In genomic region chr3:114904633-114905423, GRCm38 (mm10) we compare ENCODE assay signal across 9 mouse cellular contexts. TPM values are rescaled to one million over a fixed set of nuclear protein-coding genes. Genes with fewer than 3 reads are reported as not detected.
DNase-seq lines count a peak whose midpoint lies in the region; ATAC-seq and TF ChIP-seq lines count a peak whose summit lies in the region.
"Had no signal": no experiment of that assay in that cellular context is flagged by ENCODE, and none has a peak within 500 bp of the region (broad histone marks: within the 10 kb centered on the region; RNA-seq: fewer than 3 reads in every experiment).

No protein-coding gene starts in this region.

- no peak for TF ChIP-seq POLR2A in lung, adult 2 months (IDR thresholded peaks at IDR 0.05; ENCODE audit: borderline replicate concordance, extremely low read depth, low read depth, low read length)

- H3K4me3 ChIP-seq in heart, embryonic 13.5 days, result 0 out of 2 replicates have a peak overlapping the region, but pooled peaks have one; percentile 22
- H3K4me3 ChIP-seq in embryonic facial prominence, embryonic 11.5 days (ENCODE audit: low read depth, low read length), result peak overlapping the region; percentile 20
- no peak overlapping the region for H3K4me3 ChIP-seq in stomach, embryonic 16.5 days (replicated peaks; ENCODE audit: low read length)
- H3K4me3 ChIP-seq in lung, adult 2 months (replicated peaks; ENCODE audit: extremely low read depth, low read depth, low read length), result no peak overlapping the region
- H3K4me3 ChIP-seq: erythroblast, embryonic 14.5 days had no signal

- DNase-seq in heart, adult 9 months (ENCODE audit: low spot score in 2 of 2), result no peak
- DNase-seq in NIH3T3 (ENCODE audit: low read depth), result peak; percentile 14
- DNase-seq in embryonic facial prominence, embryonic 11.5 days (ENCODE audit: low spot score), result peak; percentile 52
- DNase-seq in left cerebral cortex, postnatal 4 days, result peak; percentile 1
- DNase-seq in lung, adult 2 months, result no peak
- DNase-seq in adrenal gland, adult 8-10 months, result no peak

- peak overlapping the region; percentile 64 for H3K4me2 ChIP-seq in heart, embryonic 13.5 days
- H3K4me2 ChIP-seq in embryonic facial prominence, embryonic 11.5 days (ENCODE audit: low read depth, low read length), result peak overlapping the region; percentile 40
- peak overlapping the region; percentile 19; the same call in 1 of the 2 replicates for H3K4me2 ChIP-seq in stomach, embryonic 16.5 days (ENCODE audit: low read depth, low read length)

- H3K9me3 ChIP-seq in heart, embryonic 13.5 days, result no peaks in the 10 kb centered on the region
- no peaks in the 10 kb centered on the region for H3K9me3 ChIP-seq in embryonic facial prominence, embryonic 11.5 days (replicated peaks; ENCODE audit: control insufficient read depth, low read length)
- no peaks in the 10 kb centered on the region for H3K9me3 ChIP-seq in stomach, embryonic 16.5 days (replicated peaks; ENCODE audit: control insufficient read depth, low read length)

- H3K4me1 ChIP-seq in heart, embryonic 13.5 days, result 0 out of 2 replicates have a peak, but pooled peaks cover 5% of the 10 kb centered on the region
- H3K4me1 ChIP-seq in embryonic facial prominence, embryonic 11.5 days (ENCODE audit: control insufficient read depth, insufficient read depth, low read length), result no peaks in the 10 kb centered on the region
- H3K4me1 ChIP-seq in stomach, embryonic 16.5 days (ENCODE audit: control insufficient read depth, insufficient read depth, low read length), result no peaks in the 10 kb centered on the region; the same call in 1 of the 2 replicates
- no peaks in the 10 kb centered on the region for H3K4me1 ChIP-seq in lung, adult 2 months (ENCODE audit: control insufficient read depth, insufficient read depth, low read length)

- WGBS in heart, embryonic 13.5 days, result 22% methylated on average over 16 of the region's 16 CpGs
- 22% methylated on average over 16 of the region's 16 CpGs for WGBS in embryonic facial prominence, embryonic 11.5 days
- 24% methylated on average over 16 of the region's 16 CpGs for WGBS in stomach, embryonic 16.5 days
- 23% methylated on average over 16 of the region's 16 CpGs for WGBS in lung, adult 2 months

- intact Hi-C loops in left cerebral cortex, postnatal 4 days (cut with DNase I), result loop anchor here (5.0 kb wide), 1 partner anchor 737 kb away; no protein-coding TSS in a partner anchor

- H3K27me3 ChIP-seq in heart, embryonic 13.5 days (replicated peaks), result 0 out of 2 replicates have a peak, but pooled peaks cover 3% of the 10 kb centered on the region
- H3K27me3 ChIP-seq in embryonic facial prominence, embryonic 11.5 days (ENCODE audit: control insufficient read depth, insufficient read depth, low read length), result no peaks in the 10 kb centered on the region
- no peaks in the 10 kb centered on the region for H3K27me3 ChIP-seq in stomach, embryonic 16.5 days (ENCODE audit: control insufficient read depth, insufficient read depth, low read length)

- no peak for TF ChIP-seq CTCF in lung, adult 2 months (IDR thresholded peaks at IDR 0.05; ENCODE audit: insufficient read depth, low read length)

- no peaks in the 10 kb centered on the region for H3K36me3 ChIP-seq in heart, embryonic 13.5 days
- no peaks in the 10 kb centered on the region for H3K36me3 ChIP-seq in embryonic facial prominence, embryonic 11.5 days (replicated peaks; ENCODE audit: control insufficient read depth, insufficient read depth, low read depth, low read length)
- no peaks in the 10 kb centered on the region for H3K36me3 ChIP-seq in stomach, embryonic 16.5 days (ENCODE audit: control insufficient read depth, insufficient read depth, low read length)

- ATAC-seq in heart, embryonic 13.5 days (ENCODE audit: extremely low read depth, insufficient number of reproducible peaks, low FRiP score, low TSS enrichment), result no peak
- ATAC-seq in embryonic facial prominence, embryonic 11.5 days (replicated peaks; ENCODE audit: insufficient number of reproducible peaks, low FRiP score, low TSS enrichment, low read depth), result peak; percentile 48; the same call in 1 of the 2 replicates
- no peak for ATAC-seq in stomach, embryonic 16.5 days (ENCODE audit: insufficient read depth, low FRiP score)

- H3K27ac ChIP-seq in heart, embryonic 13.5 days (replicated peaks), result no peak overlapping the region
- H3K27ac ChIP-seq in embryonic facial prominence, embryonic 11.5 days (replicated peaks; ENCODE audit: low read depth, low read length), result no peak overlapping the region
- H3K27ac ChIP-seq in stomach, embryonic 16.5 days (ENCODE audit: low read length), result no peak overlapping the region

- no peak overlapping the region for H3K9ac ChIP-seq in heart, embryonic 13.5 days
- H3K9ac ChIP-seq in embryonic facial prominence, embryonic 11.5 days (replicated peaks; ENCODE audit: low read length), result no peak overlapping the region
- no peak overlapping the region for H3K9ac ChIP-seq in stomach, embryonic 16.5 days (ENCODE audit: low read length)

RNA-seq across cellular contexts. Expression of gene Olfm3, which starts 0.9 kb away (rescaled TPM):
- not detected in 2 replicates for polyA plus RNA-seq in heart, embryonic 13.5 days (2015; fragmentation: Nextera tagmentation; extraction: Ambion mirVana)
- 0.50 and 0.82 TPM in 2 replicates for polyA plus RNA-seq in embryonic facial prominence, embryonic 11.5 days (2014; fragmentation: Nextera tagmentation; extraction: Ambion mirVana)
- total RNA-seq in left cerebral cortex, postnatal 4 days (2021), result 10 to 100 TPM; 16.7 to 24.9 TPM
- polyA plus RNA-seq in stomach, embryonic 16.5 days (2015; fragmentation: Nextera tagmentation; extraction: Ambion mirVana), result 0.13 and 0.24 TPM in 2 replicates
- not detected in 2 replicates for polyA plus RNA-seq in lung, adult 2 months (2012; rRNA removed)
- 10 to 100 TPM in 1 of 4 experiments, 1 to 10 TPM in 3; 4.6 to 15.7 (median 7.1) TPM for total RNA-seq in adrenal gland, adult 8-10 months (2022)
- polyA plus RNA-seq: erythroblast, embryonic 14.5 days had no signal

Comparison
In these comparisons a context has a peak if more than half of its experiments do, and no peak if none do; other contexts are left out.
1. H3K4me3 ChIP-seq: peak in heart, embryonic 13.5 days (single experiment) and embryonic facial prominence, embryonic 11.5 days (single experiment); none in stomach, embryonic 16.5 days (single experiment) and lung, adult 2 months (single experiment).
2. DNase-seq: peak in NIH3T3 (single experiment), embryonic facial prominence, embryonic 11.5 days (single experiment) and left cerebral cortex, postnatal 4 days (single experiment); none in heart, adult 9 months (0 of 2), lung, adult 2 months (single experiment) and adrenal gland, adult 8-10 months (single experiment).
3. Peak in every context shown above with its lines, with median percentiles within 50 percentile points of each other: H3K4me2 ChIP-seq.